Mouse (Mus musculus): ENCODE results near the gene Smoc1. TPM values are rescaled to one million over a fixed set of nuclear protein-coding genes. Genes with fewer than 3 reads are reported as not detected.

Smoc1 gene
- polyA plus RNA-seq, 1 experiment from 2014 or later: 19.0 TPM

DNA sequence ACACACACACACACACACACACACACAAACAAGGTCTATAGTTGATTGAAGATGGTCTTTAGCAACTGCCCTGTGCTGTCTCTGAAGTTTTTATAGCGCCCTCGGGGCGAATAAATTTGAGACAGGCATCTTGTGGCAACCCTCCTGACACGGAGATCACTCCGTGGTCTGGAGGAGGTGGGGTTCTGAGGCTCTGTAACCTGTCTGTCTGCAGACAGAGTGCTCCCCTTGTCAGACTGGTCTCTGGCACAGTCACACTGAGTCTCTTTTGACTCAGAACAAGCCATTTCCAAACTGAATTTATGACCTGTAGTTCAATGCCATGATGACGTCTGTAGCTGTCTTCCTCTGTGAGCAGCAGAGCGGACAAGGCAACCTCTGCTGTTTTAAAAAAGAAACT lies 75.1 kb downstream of the Smoc1 start:
- no peak overlapping the region for H3K4me2 ChIP-seq
- H3K4me3 ChIP-seq (ENCODE audit: low read depth, low read length): no peak overlapping the region
- ATAC-seq (ENCODE audit: low FRiP score) (no peak), DNase-seq (ENCODE audit: low spot score, missing footprints) (peak; percentile 61)
- H3K9ac ChIP-seq (ENCODE audit: low read length): no peak overlapping the region
- H3K9me3 ChIP-seq (ENCODE audit: control insufficient read depth, low read length): no peaks in the 10 kb centered on the region
- no peaks in the 10 kb centered on the region for H3K36me3 ChIP-seq (ENCODE audit: control insufficient read depth, insufficient read depth, low read length)
- no peaks in the 10 kb centered on the region for H3K27me3 ChIP-seq (ENCODE audit: control insufficient read depth, insufficient read depth, low read length)
- H3K4me1 ChIP-seq (ENCODE audit: control insufficient read depth, insufficient read depth, low read length): peaks cover 3% of the 10 kb centered on the region
- 89% methylated on average over 7 of the region's 7 CpGs for WGBS
- H3K27ac ChIP-seq (ENCODE audit: low read depth, low read length): no peak overlapping the region

DNA sequence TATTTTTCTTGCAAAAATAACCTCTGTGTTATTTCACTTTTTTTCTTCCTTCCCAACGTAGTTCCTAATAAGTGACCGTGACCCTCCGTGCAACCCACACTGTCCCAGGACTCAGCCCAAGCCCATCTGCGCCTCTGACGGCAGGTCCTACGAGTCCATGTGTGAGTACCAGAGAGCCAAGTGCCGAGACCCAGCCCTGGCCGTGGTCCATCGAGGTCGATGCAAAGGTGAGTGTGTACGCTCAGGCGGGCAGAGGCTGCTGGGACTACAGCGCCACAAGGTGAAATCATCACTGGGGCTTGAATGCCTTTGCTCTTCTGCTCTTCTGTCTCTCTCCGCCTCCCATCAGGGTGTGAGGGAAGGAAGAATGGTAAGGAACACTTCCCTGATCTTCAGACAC lies 77.9 kb downstream of the Smoc1 start:
- no peak overlapping the region for H3K4me2 ChIP-seq
- no peak overlapping the region for H3K9ac ChIP-seq (ENCODE audit: low read length)
- no peaks in the 10 kb centered on the region for H3K9me3 ChIP-seq (ENCODE audit: control insufficient read depth, low read length)
- ATAC-seq (ENCODE audit: low FRiP score) (no peak), DNase-seq (ENCODE audit: low spot score, missing footprints) (peak; percentile 19)
- peaks cover 10% of the 10 kb centered on the region for H3K4me1 ChIP-seq (ENCODE audit: control insufficient read depth, insufficient read depth, low read length)
- no peaks in the 10 kb centered on the region for H3K36me3 ChIP-seq (ENCODE audit: control insufficient read depth, insufficient read depth, low read length)
- 91% methylated on average over 14 of the region's 14 CpGs for WGBS
- no peak overlapping the region for H3K4me3 ChIP-seq (ENCODE audit: low read depth, low read length)
- no peak overlapping the region for H3K27ac ChIP-seq (ENCODE audit: low read depth, low read length)
- H3K27me3 ChIP-seq (ENCODE audit: control insufficient read depth, insufficient read depth, low read length): no peaks in the 10 kb centered on the region

DNA sequence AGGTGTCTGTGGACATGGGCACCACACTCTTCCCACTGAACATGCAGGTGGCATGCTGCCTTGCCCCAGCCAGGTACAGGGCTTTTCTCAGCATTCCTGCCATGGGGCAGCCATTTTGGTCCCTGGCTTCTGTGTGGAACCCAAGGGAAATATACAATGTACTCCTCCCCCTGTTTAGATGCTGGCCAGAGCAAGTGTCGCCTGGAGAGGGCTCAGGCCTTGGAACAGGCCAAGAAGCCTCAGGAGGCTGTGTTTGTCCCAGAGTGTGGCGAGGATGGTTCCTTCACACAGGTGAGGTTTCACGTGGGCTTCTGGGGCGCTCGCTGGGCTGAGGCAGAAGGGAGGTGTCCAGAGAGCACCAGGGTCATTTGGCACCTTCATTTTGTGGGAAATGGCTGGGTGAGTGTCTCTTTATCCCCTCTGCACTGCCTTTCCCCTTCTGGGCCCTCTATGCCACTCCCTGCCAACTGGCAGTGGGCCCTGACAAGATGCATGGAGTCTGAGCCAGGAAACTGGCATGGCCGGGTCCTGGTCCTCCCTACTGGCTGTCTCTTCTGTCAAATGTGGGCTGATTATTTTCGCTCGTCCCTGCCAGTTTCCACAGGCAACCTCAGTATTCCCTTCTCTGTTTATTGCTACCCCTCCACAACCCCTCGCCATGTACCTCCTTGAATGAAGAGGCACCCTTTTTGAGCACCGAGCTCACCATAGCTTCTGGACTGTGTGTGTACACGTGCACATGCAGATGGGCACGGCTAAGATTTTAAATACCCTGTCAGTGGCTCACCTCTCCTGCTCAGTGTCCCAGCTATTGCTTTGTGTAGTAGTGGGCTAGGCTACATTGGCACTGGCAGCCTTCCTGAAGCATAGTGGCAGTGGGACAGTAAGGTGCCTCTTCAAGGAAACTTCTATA lies 79.4 kb downstream of the Smoc1 start:
- H3K27ac ChIP-seq (ENCODE audit: low read depth, low read length): no peak overlapping the region
- peak; percentile 57 for DNase-seq (ENCODE audit: low spot score, missing footprints)
- no peak overlapping the region for H3K9ac ChIP-seq (ENCODE audit: low read length)

DNA sequence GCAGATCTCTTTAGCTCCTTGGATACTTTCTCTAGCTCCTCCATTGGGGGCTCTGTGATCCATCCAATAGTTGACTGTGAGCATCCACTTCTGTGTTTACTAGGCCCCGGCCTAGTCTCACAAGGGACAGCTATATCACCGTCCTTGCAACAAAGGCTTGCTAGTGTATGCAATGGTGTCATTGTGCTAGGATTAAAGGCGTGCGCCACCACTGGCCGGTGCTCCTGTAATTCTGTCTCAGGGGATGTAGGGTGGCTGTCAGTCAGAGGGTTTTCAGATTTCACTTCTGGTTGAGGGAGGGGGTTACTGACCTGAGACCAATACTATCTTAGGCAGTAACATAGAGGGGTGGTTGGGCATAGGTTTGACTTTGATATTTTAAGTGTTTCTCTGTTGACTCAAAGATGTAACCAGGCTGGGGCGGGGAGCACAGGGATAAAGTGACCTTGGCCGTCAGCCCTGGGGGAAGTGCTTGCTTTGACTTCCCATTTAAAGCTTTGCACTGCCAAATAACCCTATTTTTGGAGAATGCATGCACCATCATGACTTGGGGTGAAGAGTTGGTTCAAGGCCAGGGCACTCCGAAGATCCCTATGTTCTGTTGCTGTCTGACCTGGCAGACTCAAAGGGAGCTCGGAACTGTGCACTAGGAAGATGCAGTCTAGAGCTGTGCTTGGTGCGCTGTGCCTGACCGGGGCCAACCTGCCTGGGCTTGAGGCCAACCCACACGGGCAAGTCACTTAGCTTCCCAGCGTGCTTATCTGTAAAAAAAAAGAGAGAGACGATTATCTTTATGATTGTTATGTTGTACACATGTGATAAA lies 80.9 kb downstream of the Smoc1 start:
- Histone ChIP-seq H3K36me3 (ENCODE audit: control insufficient read depth, insufficient read depth, low read length) (no peaks in the 10 kb centered on the region), H3K27me3 (ENCODE audit: control insufficient read depth, insufficient read depth, low read length) (no peaks in the 10 kb centered on the region), H3K4me1 (ENCODE audit: control insufficient read depth, insufficient read depth, low read length) (peaks cover 10% of the 10 kb centered on the region), H3K4me2 (no peak overlapping the region), H3K9me3 (ENCODE audit: control insufficient read depth, low read length) (no peaks in the 10 kb centered on the region), H3K4me3 (ENCODE audit: low read depth, low read length) (no peak overlapping the region), H3K27ac (ENCODE audit: low read depth, low read length) (no peak overlapping the region), H3K9ac (ENCODE audit: low read length) (no peak overlapping the region)
- DNase-seq (ENCODE audit: low spot score, missing footprints): peak; percentile 79
- WGBS: 74% methylated on average over 14 of the region's 14 CpGs
- ATAC-seq (ENCODE audit: low FRiP score): no peak

More for the DNA sequence above, 79.4 kb downstream of the Smoc1 start:
- Histone ChIP-seq H3K36me3 (ENCODE audit: control insufficient read depth, insufficient read depth, low read length) (no peaks in the 10 kb centered on the region), H3K4me1 (ENCODE audit: control insufficient read depth, insufficient read depth, low read length) (peaks cover 10% of the 10 kb centered on the region), H3K4me3 (ENCODE audit: low read depth, low read length) (no peak overlapping the region), H3K27me3 (ENCODE audit: control insufficient read depth, insufficient read depth, low read length) (no peaks in the 10 kb centered on the region), H3K9me3 (ENCODE audit: control insufficient read depth, low read length) (no peaks in the 10 kb centered on the region), H3K4me2 (no peak overlapping the region)
- no peak for ATAC-seq (ENCODE audit: low FRiP score)
- WGBS: 92% methylated on average over 12 of the region's 12 CpGs

DNA sequence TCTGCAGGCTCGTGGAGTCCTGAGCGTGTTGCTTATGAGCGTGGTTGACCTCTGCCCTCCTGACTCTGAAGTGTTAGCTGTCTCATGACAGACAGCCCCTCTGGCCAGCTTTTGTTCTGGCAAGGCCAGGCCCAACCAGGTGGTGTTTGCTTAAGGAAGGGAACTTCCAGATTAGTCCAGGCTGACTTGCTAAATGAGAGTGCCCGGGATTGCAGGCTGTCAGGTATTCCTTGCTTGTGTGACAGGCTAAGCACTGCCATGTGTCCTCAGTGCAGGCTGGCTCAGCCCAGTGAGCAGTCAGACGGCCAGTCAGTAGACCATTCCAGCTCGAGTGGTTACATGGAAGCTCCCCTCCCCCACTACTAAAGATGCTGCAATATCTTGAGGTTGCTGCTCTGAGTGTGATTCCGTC lies 82.0 kb downstream of the Smoc1 start:
- Histone ChIP-seq H3K4me1 (ENCODE audit: control insufficient read depth, insufficient read depth, low read length) (peaks cover 10% of the 10 kb centered on the region), H3K36me3 (ENCODE audit: control insufficient read depth, insufficient read depth, low read length) (no peaks in the 10 kb centered on the region), H3K9ac (ENCODE audit: low read length) (no peak overlapping the region), H3K4me3 (ENCODE audit: low read depth, low read length) (no peak overlapping the region), H3K9me3 (ENCODE audit: control insufficient read depth, low read length) (no peaks in the 10 kb centered on the region), H3K4me2 (no peak overlapping the region), H3K27me3 (ENCODE audit: control insufficient read depth, insufficient read depth, low read length) (no peaks in the 10 kb centered on the region), H3K27ac (ENCODE audit: low read depth, low read length) (no peak overlapping the region)
- ATAC-seq (ENCODE audit: low FRiP score) (peak; percentile 55), DNase-seq (ENCODE audit: low spot score, missing footprints) (peak; percentile 88)
- 27% methylated on average over 7 of the region's 7 CpGs for WGBS

DNA sequence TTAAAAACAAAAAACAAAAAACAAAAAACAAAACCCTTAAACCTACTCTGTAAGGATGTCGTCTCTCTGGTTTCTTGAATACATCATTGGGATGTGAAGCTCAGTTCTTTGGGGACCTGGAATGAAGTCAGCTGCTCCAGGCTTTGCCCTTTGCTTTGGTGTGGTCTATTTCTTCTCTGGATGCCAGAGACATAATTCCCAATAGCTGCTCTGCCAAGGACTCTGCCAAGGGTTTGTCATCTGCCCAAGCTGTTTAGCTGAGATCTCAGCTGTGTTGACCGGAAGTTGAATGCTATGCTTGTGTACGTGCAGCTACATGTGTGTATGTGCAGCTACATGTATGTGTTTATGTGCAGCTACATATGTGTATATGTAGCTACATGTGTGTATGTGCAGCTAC lies 83.4 kb downstream of the Smoc1 start:
- H3K9me3 ChIP-seq (ENCODE audit: control insufficient read depth, low read length): no peaks in the 10 kb centered on the region
- 86% methylated on average over 3 of the region's 3 CpGs for WGBS
- no peak overlapping the region for H3K27ac ChIP-seq (ENCODE audit: low read depth, low read length)
- no peaks in the 10 kb centered on the region for H3K36me3 ChIP-seq (ENCODE audit: control insufficient read depth, insufficient read depth, low read length)
- ATAC-seq (ENCODE audit: low FRiP score): no peak
- DNase-seq (ENCODE audit: low spot score, missing footprints): no peak
- H3K4me1 ChIP-seq (ENCODE audit: control insufficient read depth, insufficient read depth, low read length): peaks cover 10% of the 10 kb centered on the region
- H3K9ac ChIP-seq (ENCODE audit: low read length): no peak overlapping the region
- no peak overlapping the region for H3K4me2 ChIP-seq
- H3K27me3 ChIP-seq (ENCODE audit: control insufficient read depth, insufficient read depth, low read length): no peaks in the 10 kb centered on the region
- no peak overlapping the region for H3K4me3 ChIP-seq (ENCODE audit: low read depth, low read length)

DNA sequence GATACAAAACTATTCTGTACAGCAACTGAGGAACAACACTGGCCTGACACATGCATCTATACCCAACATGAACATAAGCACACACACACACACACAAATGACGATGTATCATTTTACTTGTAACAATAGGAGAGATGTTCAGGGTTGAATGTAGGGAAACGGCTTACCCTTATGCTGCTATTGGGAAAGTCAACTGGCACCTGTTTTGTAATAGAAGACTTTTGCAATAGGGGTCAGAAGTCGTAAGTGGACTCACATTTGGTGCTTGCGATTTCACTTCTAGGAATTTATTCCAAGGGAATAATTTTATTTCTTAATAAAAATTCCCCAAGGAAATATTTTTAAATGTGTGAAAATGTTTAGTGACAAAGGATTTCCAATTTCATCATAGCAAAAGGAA lies 85.7 kb downstream of the Smoc1 start:
- peaks cover 10% of the 10 kb centered on the region for H3K4me1 ChIP-seq (ENCODE audit: control insufficient read depth, insufficient read depth, low read length)
- DNase-seq (ENCODE audit: low spot score, missing footprints) (no peak), ATAC-seq (ENCODE audit: low FRiP score) (no peak)
- no peak overlapping the region for H3K9ac ChIP-seq (ENCODE audit: low read length)
- H3K4me2 ChIP-seq: no peak overlapping the region
- H3K9me3 ChIP-seq (ENCODE audit: control insufficient read depth, low read length): no peaks in the 10 kb centered on the region
- no peak overlapping the region for H3K4me3 ChIP-seq (ENCODE audit: low read depth, low read length)
- H3K27ac ChIP-seq (ENCODE audit: low read depth, low read length): no peak overlapping the region
- no peaks in the 10 kb centered on the region for H3K27me3 ChIP-seq (ENCODE audit: control insufficient read depth, insufficient read depth, low read length)
- H3K36me3 ChIP-seq (ENCODE audit: control insufficient read depth, insufficient read depth, low read length): no peaks in the 10 kb centered on the region
- WGBS: 91% methylated on average over 4 of the region's 4 CpGs

DNA sequence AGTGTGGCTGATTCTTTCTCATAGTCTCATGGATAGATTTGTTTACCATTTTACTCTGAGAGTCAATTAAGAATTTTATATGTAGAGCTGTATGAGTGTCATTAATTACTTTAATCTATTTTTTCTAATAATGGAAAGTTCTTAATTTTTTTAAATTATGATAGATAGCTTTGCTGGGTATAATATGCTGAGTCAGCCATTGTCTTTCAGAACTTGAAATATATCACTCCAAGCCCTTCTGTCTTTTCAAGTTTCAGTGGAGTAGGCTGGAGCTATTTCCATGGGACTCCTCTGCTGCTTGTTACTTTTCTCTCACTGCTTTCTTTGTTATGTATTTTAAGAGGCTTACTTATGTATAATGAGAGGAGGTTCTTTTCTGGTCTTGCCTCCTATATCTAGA lies 93.7 kb downstream of the Smoc1 start:
- no peak overlapping the region for H3K27ac ChIP-seq (ENCODE audit: low read depth, low read length)
- ATAC-seq (ENCODE audit: low FRiP score) (no peak), DNase-seq (ENCODE audit: low spot score, missing footprints) (no peak)
- no peaks in the 10 kb centered on the region for H3K27me3 ChIP-seq (ENCODE audit: control insufficient read depth, insufficient read depth, low read length)
- peaks cover 2% of the 10 kb centered on the region; the same call in 1 of the 2 replicates for H3K9me3 ChIP-seq (ENCODE audit: control insufficient read depth, low read length)
- H3K4me3 ChIP-seq (ENCODE audit: low read depth, low read length): no peak overlapping the region
- no peaks in the 10 kb centered on the region for H3K4me1 ChIP-seq (ENCODE audit: control insufficient read depth, insufficient read depth, low read length)
- no peaks in the 10 kb centered on the region for H3K36me3 ChIP-seq (ENCODE audit: control insufficient read depth, insufficient read depth, low read length)
- no peak overlapping the region for H3K4me2 ChIP-seq
- H3K9ac ChIP-seq (ENCODE audit: low read length): no peak overlapping the region

DNA sequence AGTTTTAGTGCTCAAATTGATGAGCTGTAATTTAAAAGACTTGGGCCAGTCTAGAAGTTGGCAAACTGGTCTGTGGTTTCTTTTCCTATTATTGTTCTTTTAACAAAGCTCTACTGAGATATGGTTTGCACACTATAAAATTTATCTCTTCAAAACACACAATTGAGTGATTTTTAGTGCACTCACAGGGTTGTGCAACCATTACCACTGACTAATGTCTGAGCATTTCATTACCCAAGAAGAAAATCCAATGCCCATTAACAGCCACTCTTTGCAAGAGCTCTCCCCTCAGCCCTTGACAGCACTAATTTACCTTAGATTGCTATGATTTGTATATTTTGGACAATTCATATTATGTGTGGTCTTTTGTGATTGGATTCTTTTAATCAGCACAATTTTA lies 97.2 kb downstream of the Smoc1 start:
- Histone ChIP-seq H3K9me3 (ENCODE audit: control insufficient read depth, low read length) (peaks cover 2% of the 10 kb centered on the region; the same call in 1 of the 2 replicates), H3K27ac (ENCODE audit: low read depth, low read length) (no peak overlapping the region), H3K9ac (ENCODE audit: low read length) (no peak overlapping the region), H3K4me1 (ENCODE audit: control insufficient read depth, insufficient read depth, low read length) (no peaks in the 10 kb centered on the region), H3K36me3 (ENCODE audit: control insufficient read depth, insufficient read depth, low read length) (no peaks in the 10 kb centered on the region), H3K27me3 (ENCODE audit: control insufficient read depth, insufficient read depth, low read length) (no peaks in the 10 kb centered on the region), H3K4me3 (ENCODE audit: low read depth, low read length) (no peak overlapping the region), H3K4me2 (no peak overlapping the region)
- ATAC-seq (ENCODE audit: low FRiP score) (no peak), DNase-seq (ENCODE audit: low spot score, missing footprints) (no peak)

Data from midbrain, embryonic 11.5 days (tissue).